Mouse (Mus musculus): ENCODE data around the gene Cdk5rap2. TPM values are rescaled to one million over a fixed set of nuclear protein-coding genes. Genes with fewer than 3 reads are reported as not detected.
A peak's percentile ranks its signal among the peaks of the same experiment; 100 is the strongest.

Gene Cdk5rap2
- polyA plus RNA-seq, 1 experiment from 2014 or later: 13.9 TPM

DNA sequence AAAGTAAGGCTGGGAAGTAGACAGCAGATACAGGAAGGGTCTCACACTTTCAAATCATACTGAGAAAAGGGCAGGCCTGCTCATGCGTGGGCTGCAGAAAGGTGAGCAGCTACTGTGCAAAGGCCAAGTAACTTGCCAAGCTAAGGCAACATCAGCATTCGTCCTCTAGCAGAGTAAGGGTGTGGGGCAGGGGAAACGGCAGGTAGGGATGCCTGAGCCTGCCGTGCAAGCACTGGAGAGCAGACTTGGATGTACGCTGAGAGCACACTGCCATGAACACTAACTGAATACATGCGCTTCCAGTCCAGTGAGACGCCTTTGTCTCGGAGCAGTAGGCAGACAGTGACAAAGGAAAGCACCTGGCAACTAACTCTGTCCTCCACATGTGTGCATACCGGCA is 127.1 kb downstream of the Cdk5rap2 start:
- no peak for ATAC-seq
- Histone ChIP-seq H3K4me2 (replicated peaks) (no peak overlapping the region), H3K27me3 (replicated peaks) (no peaks in the 10 kb centered on the region), H3K9me3 (no peaks in the 10 kb centered on the region), H3K36me3 (0 out of 2 replicates have a peak, but pooled peaks cover 8% of the 10 kb centered on the region), H3K4me1 (replicated peaks) (no peaks in the 10 kb centered on the region), H3K9ac (no peak overlapping the region), H3K27ac (no peak overlapping the region), H3K4me3 (replicated peaks) (no peak overlapping the region)
- 87% methylated on average over 9 of the region's 9 CpGs for WGBS

- Histone ChIP-seq H3K9ac (no peak overlapping the region), H3K4me2 (replicated peaks) (no peak overlapping the region), H3K9me3 (no peaks in the 10 kb centered on the region), H3K4me3 (replicated peaks) (no peak overlapping the region), H3K36me3 (0 out of 2 replicates have a peak, but pooled peaks cover 8% of the 10 kb centered on the region), H3K27me3 (replicated peaks) (no peaks in the 10 kb centered on the region), H3K4me1 (replicated peaks) (no peaks in the 10 kb centered on the region), H3K27ac (no peak overlapping the region)
- ATAC-seq: no peak
- 92% methylated on average over 4 of the region's 4 CpGs for WGBS
Observed at GRCm38 (mm10) chr4:70278882-70279281, 131.4 kb downstream of the Cdk5rap2 start.

- ATAC-seq: no peak
- WGBS: 94% methylated on average over 3 of the region's 3 CpGs
- Histone ChIP-seq H3K36me3 (0 out of 2 replicates have a peak, but pooled peaks cover 4% of the 10 kb centered on the region), H3K4me1 (replicated peaks) (no peaks in the 10 kb centered on the region), H3K9ac (no peak overlapping the region), H3K9me3 (no peaks in the 10 kb centered on the region), H3K4me2 (replicated peaks) (no peak overlapping the region), H3K27ac (no peak overlapping the region), H3K4me3 (replicated peaks) (no peak overlapping the region), H3K27me3 (replicated peaks) (no peaks in the 10 kb centered on the region)
Observed at GRCm38 (mm10) chr4:70278057-70278456, 132.2 kb downstream of the Cdk5rap2 start.

DNA sequence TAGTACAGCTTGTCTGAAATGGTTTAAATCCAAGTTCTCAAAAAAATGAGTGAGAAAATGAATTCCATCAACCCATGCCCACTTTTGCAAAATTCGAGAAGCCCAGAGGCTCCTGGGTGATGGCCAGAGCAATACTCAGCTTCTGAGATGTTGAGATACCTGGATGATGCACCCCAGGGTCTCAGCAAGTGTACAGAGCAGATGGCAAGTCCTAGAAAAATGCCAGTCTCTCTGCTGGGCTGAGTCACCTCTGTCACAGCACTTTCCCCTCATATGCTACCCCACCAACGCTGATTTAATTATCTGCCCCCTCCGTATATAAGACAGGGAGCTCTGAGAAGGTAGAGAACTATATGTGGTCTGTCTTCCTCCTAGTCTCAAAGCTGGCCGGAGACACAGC is 137.3 kb downstream of the Cdk5rap2 start:
- no peaks in the 10 kb centered on the region for H3K9me3 ChIP-seq
- H3K9ac ChIP-seq: no peak overlapping the region
- H3K4me2 ChIP-seq (replicated peaks): no peak overlapping the region
- 88% methylated on average over 4 of the region's 4 CpGs for WGBS
- no peaks in the 10 kb centered on the region for H3K36me3 ChIP-seq
- no peak overlapping the region for H3K4me3 ChIP-seq (replicated peaks)
- H3K4me1 ChIP-seq (replicated peaks): no peaks in the 10 kb centered on the region
- ATAC-seq: no peak
- H3K27me3 ChIP-seq (replicated peaks): no peaks in the 10 kb centered on the region
- no peak overlapping the region for H3K27ac ChIP-seq

DNA sequence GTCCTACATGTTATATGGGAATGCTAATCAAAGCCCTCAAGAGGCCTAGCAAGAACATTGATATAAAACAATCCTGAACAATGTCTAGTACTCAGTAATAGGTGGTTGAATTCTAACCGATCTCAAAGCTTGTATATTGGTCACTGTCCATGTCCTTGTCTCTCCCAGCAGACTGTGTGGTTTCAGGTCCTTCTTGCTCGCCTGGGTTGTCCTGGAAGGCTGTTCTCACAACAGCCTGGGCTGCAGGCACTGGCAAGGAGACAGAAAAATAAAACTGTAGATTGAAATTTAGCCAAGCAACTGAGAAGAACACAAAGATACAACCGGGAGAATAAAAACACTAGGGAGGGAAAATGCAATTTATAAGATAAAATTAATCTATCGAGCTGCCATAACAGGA is 137.7 kb downstream of the Cdk5rap2 start:
- H3K9ac ChIP-seq: no peak overlapping the region
- H3K4me1 ChIP-seq (replicated peaks): no peaks in the 10 kb centered on the region
- ATAC-seq: no peak
- no peaks in the 10 kb centered on the region for H3K27me3 ChIP-seq (replicated peaks)
- no peak overlapping the region for H3K4me2 ChIP-seq (replicated peaks)
- 87% methylated on average over 4 of the region's 4 CpGs for WGBS
- no peak overlapping the region for H3K27ac ChIP-seq
- H3K9me3 ChIP-seq: no peaks in the 10 kb centered on the region
- H3K4me3 ChIP-seq (replicated peaks): no peak overlapping the region
- H3K36me3 ChIP-seq: no peaks in the 10 kb centered on the region

DNA sequence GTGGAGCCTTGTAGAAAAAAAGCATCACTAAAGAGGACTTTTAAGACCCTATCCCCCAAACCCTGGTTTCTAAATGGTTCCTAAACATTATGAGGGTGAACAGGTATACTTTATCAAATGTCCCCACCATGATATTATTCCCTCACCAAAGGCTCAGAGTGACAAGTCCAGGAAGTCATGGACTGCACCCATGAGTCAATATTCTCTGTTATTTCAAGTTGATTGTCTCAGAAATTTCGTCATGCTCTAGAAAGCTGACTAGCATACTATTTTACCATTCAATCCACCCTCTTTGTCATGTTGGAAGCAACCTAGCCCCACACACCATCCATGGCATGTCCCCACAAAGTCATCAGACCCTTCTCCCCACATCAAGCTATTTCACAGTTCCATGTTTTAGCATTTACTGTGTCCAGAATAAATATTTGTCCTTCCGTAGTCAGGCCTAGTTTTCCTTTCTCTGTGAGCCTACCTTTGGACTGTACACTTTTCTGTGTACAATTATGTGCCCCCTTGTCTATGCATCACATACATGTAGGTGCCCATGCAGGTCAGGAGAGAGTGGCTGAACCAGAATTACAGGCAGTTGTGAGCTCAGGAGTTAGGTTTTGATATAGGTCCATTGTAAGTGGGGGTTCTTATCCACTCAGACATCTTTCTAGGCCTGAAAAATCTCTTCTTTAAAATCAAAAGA is 142.9 kb downstream of the Cdk5rap2 start:
- no peak overlapping the region for H3K4me3 ChIP-seq (replicated peaks)
- H3K4me1 ChIP-seq (replicated peaks): no peaks in the 10 kb centered on the region
- no peak overlapping the region for H3K9ac ChIP-seq
- H3K27me3 ChIP-seq (replicated peaks): no peaks in the 10 kb centered on the region
- H3K9me3 ChIP-seq: no peaks in the 10 kb centered on the region
- 75% methylated on average over 2 of the region's 2 CpGs for WGBS
- ATAC-seq: no peak
- no peak overlapping the region for H3K27ac ChIP-seq
- no peak overlapping the region for H3K4me2 ChIP-seq (replicated peaks)
- H3K36me3 ChIP-seq: no peaks in the 10 kb centered on the region

DNA sequence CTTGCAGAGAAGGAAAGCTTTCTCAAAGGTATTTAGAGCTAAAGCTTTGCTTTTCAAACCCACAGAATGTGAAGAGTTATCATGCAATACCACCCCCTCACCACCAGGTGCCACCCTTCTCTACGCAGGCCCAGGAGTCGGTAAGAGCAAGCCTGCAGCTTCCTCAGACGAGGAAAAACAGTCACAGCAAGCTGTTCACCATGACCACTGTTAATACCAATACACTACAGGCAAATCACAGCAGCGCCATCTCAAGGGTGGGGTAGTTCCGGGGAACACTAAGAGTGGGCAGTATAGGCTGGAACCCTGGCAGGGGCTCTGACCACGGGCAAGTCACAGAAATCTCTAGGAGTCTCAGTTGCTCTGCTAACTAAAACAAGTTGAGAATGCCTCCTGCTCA is 145.0 kb downstream of the Cdk5rap2 start:
- no peak overlapping the region for H3K4me2 ChIP-seq (replicated peaks)
- WGBS: 64% methylated on average over 6 of the region's 6 CpGs
- H3K27me3 ChIP-seq (replicated peaks): no peaks in the 10 kb centered on the region
- H3K4me3 ChIP-seq (replicated peaks): no peak overlapping the region
- H3K9me3 ChIP-seq: no peaks in the 10 kb centered on the region
- no peaks in the 10 kb centered on the region; the same call in 1 of the 2 replicates for H3K36me3 ChIP-seq
- H3K27ac ChIP-seq: no peak overlapping the region
- ATAC-seq: no peak; the same call in 1 of the 2 replicates
- no peak overlapping the region for H3K9ac ChIP-seq
- no peaks in the 10 kb centered on the region for H3K4me1 ChIP-seq (replicated peaks)

DNA sequence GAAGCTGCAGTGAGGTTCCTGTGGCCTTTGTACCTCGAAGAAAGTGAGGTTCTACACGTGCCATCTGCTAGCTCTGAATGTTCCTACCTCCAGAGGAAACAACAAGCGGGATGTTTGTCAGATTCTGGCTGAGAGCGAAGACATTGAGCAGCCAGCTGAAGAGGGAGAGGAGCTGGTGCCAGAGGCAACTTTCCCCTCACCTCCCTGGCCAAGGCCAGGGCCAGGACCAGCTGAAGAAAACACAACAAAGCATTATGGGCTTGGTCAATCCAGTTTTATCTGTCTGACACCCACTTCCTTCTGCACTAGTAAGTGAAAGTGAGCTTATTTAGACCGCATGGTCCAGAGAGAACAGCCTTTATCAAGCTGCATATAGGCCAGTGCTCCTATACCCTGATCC is 147.4 kb downstream of the Cdk5rap2 start:
- Histone ChIP-seq H3K4me1 (replicated peaks) (no peaks in the 10 kb centered on the region), H3K9ac (no peak overlapping the region), H3K27ac (no peak overlapping the region), H3K4me2 (replicated peaks) (no peak overlapping the region), H3K9me3 (no peaks in the 10 kb centered on the region), H3K27me3 (replicated peaks) (no peaks in the 10 kb centered on the region), H3K4me3 (replicated peaks) (no peak overlapping the region), H3K36me3 (no peaks in the 10 kb centered on the region; the same call in 1 of the 2 replicates)
- 82% methylated on average over 5 of the region's 5 CpGs for WGBS
- ATAC-seq: no peak

GRCm38 (mm10) chr4:70261315-70261714 is 148.9 kb downstream of the Cdk5rap2 start:
- WGBS: 78% methylated on average over 5 of the region's 5 CpGs
- no peaks in the 10 kb centered on the region; the same call in 1 of the 2 replicates for H3K36me3 ChIP-seq
- ATAC-seq: peak; percentile 47

DNA sequence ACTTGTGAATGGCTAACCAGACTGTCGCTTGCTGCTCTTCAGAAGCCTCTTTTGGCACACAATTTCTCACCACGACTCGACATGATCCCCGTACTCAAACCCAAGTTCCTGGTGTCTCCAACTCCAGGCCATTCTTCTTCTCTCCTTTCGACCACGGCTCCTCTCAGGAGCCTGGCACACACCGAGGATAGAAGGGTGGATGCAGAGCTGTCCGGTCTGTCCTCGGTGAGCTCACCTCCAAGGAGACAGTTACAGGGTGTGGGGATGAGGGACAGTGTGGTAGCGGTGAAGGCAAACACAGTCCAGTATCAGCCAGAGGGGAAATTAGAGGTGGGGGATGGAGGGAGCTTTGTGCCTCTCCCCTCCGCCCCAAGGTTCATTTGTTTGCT is 149.8 kb downstream of the Cdk5rap2 start:
- ATAC-seq: no peak
- Histone ChIP-seq H3K9ac (no peak overlapping the region), H3K4me2 (replicated peaks) (no peak overlapping the region), H3K27ac (no peak overlapping the region), H3K36me3 (no peaks in the 10 kb centered on the region; the same call in 1 of the 2 replicates), H3K4me1 (replicated peaks) (no peaks in the 10 kb centered on the region), H3K4me3 (replicated peaks) (no peak overlapping the region), H3K9me3 (no peaks in the 10 kb centered on the region), H3K27me3 (replicated peaks) (no peaks in the 10 kb centered on the region)
- WGBS: 90% methylated on average over 11 of the region's 11 CpGs

More at GRCm38 (mm10) chr4:70261315-70261714, 148.9 kb downstream of the Cdk5rap2 start:
- no peak overlapping the region for H3K4me2 ChIP-seq (replicated peaks)
- no peak overlapping the region for H3K9ac ChIP-seq
- H3K27me3 ChIP-seq (replicated peaks): no peaks in the 10 kb centered on the region
- H3K4me1 ChIP-seq (replicated peaks): no peaks in the 10 kb centered on the region
- no peaks in the 10 kb centered on the region for H3K9me3 ChIP-seq
- H3K4me3 ChIP-seq (replicated peaks): no peak overlapping the region
- H3K27ac ChIP-seq: no peak overlapping the region

- Histone ChIP-seq H3K27me3 (replicated peaks) (no peaks in the 10 kb centered on the region), H3K9me3 (no peaks in the 10 kb centered on the region), H3K27ac (no peak overlapping the region), H3K4me1 (replicated peaks) (no peaks in the 10 kb centered on the region), H3K9ac (no peak overlapping the region), H3K4me3 (replicated peaks) (no peak overlapping the region), H3K36me3 (no peaks in the 10 kb centered on the region; the same call in 1 of the 2 replicates), H3K4me2 (replicated peaks) (no peak overlapping the region)
- 87% methylated on average over 3 of the region's 3 CpGs for whole genome bisulfite sequencing
- no peak for ATAC-seq
Observed at GRCm38 (mm10) chr4:70259726-70260418, 150.4 kb downstream of the Cdk5rap2 start.

DNA sequence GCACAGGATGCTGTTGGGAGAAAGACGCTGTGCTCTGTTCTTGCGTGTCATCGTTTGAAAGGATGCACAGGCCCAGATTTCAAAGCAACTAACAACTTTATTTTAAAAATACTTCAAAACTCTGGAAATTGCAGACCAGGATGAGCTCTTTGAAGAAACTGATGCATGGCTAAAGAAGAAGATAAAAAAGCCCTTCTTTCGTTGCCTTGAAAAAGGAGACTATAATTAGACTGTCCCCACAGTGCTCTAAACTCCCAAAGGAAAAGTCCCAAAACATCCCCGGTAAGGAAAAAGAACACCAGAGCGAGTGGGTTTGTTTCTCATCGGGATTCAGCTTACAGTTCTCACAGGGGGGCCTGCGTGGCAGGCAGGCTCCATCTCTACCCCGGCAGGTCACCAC is 151.4 kb downstream of the Cdk5rap2 start:
- 82% methylated on average over 9 of the region's 9 CpGs for WGBS
- no peak for ATAC-seq
- peaks cover 3% of the 10 kb centered on the region; the same call in 1 of the 2 replicates for H3K36me3 ChIP-seq

More for the DNA sequence above, 151.4 kb downstream of the Cdk5rap2 start:
- no peaks in the 10 kb centered on the region for H3K27me3 ChIP-seq (replicated peaks)
- H3K4me2 ChIP-seq (replicated peaks): no peak overlapping the region
- no peak overlapping the region for H3K4me3 ChIP-seq (replicated peaks)
- H3K27ac ChIP-seq: no peak overlapping the region
- H3K9ac ChIP-seq: no peak overlapping the region
- no peaks in the 10 kb centered on the region for H3K4me1 ChIP-seq (replicated peaks)
- H3K9me3 ChIP-seq: no peaks in the 10 kb centered on the region
